Mouse (Mus musculus): ENCODE results near the gene Zbtb1. TPM values are rescaled to one million over a fixed set of nuclear protein-coding genes. Genes with fewer than 3 reads are reported as not detected.

Zbtb1 gene
- total RNA-seq, 2 experiments from 2014 or later = 4.1 to 4.7 TPM

Other genes with a start within 250 kb of the Zbtb1 start
- under 1 TPM in 1 of 2 experiments, not detected in 1; 0.20 TPM for gene Esr2, start 193.0 kb upstream of the Zbtb1 start, total RNA-seq (2021)
- gene Tex21, start 123.5 kb upstream of the Zbtb1 start, total RNA-seq (2021) = not detected
- 10 to 100 TPM; 30.9 to 47.3 TPM for gene Mthfd1, start 115.0 kb upstream of the Zbtb1 start, total RNA-seq (2021)
- under 1 TPM; 0.33 to 0.54 TPM for gene Akap5, start 45.4 kb upstream of the Zbtb1 start, total RNA-seq (2021)
- 1 to 10 TPM; 5.9 to 6.1 TPM for gene Zbtb25, start 664 bp upstream of the Zbtb1 start, total RNA-seq (2021)
- gene Hspa2, start 33.9 kb downstream of the Zbtb1 start, total RNA-seq (2021) = 10 to 100 TPM; 18.9 to 20.6 TPM
- under 1 TPM; 0.27 to 0.32 TPM for gene Ppp1r36, start 47.3 kb downstream of the Zbtb1 start, total RNA-seq (2021)
- gene Plekhg3, start 160.6 kb downstream of the Zbtb1 start, total RNA-seq (2021) = 10 to 100 TPM in 1 of 2 experiments, 1 to 10 TPM in 1; 8.6 to 11.9 TPM